Mouse (Mus musculus) cerebellum, adult 9-11 months (tissue): ENCODE measurements around the gene Aldh2.
"Not testable (repeated sequence)": the region's sequence is repeated elsewhere in the genome, so short reads cannot be mapped to it uniquely, and the experiment has no call there.

Source experiments
- DNase-seq: peaks from one replicate; pipeline ENCODE4 v3.0.0; 2022

Gene Aldh2

DNA sequence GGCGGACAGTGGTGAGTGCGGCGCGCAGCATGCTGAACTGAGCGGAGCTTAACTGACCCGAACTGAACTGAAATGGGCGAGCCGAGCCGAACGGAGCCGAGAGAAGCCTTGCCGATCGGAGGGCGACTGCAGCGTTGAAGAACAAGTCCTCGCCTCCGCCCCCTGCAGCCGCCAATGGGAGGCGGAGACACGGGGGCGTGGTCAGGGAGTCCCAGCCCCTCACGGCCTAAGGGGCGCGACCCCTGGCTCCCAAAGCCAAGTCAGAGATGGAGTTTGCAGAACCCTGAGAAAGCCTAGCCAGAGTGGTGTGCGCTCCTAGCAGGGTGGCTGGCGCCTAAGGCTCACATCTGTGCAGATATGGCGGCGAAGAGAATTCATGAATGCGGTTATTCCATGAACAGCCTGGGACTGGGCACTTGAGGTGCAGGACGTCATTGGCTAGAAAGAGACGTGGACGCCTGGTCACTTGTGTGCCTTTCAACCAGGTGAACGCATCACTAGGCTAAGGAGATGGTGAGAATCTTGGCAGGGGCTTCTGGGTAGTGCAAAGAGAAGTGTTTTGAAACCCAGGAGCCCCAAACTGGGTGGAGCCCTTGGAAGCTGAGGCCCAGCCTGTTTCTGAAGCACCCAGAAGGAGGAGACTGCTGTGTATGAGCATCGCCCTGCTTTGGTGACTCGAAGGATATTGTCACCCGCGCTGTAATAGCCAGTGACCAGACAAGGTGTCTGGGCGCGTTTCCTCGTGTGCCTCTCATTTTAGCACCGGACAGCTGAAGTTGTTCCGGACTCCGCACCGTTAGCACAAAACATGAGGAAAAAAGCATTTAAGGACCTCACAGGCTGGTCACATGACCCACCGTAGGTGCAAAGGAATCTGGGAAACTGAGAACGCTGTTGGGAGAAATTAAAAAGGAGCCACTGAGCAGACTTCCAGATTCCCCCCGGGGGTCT lies at the start of gene Aldh2:
TSS of gene Aldh2 (minus strand) at position 374 of the 951 bp plus-strand sequence.
- DNase-seq: peak; percentile 73

DNA sequence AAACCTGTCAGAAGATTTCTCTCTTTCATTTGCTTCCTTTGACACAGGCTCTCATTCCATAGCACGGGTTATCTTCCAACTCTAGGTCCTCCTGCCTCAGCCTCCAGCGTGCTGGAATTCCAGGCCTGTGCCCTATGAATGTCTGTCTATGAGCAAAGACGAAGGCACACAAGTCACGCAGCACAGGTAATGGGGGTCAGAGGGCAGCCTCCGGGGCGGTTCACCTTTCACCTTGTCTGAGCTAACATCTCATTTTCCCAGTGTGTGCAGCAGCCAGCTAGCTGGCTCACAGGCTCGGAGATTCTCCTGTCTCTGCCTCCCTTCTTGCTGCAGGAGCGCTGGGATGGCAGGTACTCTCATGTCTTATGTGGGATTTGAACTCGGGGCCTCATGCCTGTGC lies 46.0 kb upstream of the Aldh2 start:
- DNase-seq: no peak

DNA sequence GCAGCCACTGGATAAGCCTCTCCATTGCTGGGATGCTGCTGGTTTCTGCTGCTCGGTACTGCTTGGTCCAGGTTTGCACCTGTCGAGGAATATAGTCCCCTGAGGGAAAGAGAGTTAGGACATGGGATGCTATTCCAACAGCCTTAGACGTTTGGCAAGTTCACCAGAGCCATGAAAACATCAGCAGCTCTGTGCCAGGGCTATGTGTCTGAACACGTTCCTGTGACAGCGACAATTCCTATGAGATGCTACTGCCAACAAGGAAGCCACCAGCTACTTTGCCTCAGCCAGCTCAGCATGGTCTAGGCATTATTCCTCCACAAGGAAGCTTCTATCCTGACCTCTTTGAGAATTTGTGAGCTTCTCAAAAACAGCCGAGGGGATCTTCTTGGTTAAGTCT lies 43.7 kb upstream of the Aldh2 start:
- DNase-seq: no peak

DNA sequence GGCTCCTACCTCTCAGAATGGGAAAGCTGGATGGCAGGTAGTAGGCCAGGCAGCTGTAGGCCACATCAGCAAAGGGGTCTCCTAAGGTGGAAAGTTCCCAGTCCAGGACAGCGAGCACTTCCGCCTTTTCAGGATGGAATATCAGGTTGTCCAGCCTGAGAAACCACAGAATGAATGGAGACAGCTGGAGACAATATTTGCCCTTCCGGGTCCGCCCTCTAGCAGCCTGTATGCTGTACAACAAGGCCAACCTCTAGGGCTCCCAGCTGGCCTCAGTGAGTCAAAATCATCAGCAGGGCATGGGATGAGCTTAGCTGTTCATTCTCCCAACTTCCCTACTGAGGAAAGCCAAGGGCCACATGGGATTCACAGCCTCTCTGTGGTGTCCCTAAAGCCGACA lies 41.0 kb upstream of the Aldh2 start:
- no peak for DNase-seq

DNA sequence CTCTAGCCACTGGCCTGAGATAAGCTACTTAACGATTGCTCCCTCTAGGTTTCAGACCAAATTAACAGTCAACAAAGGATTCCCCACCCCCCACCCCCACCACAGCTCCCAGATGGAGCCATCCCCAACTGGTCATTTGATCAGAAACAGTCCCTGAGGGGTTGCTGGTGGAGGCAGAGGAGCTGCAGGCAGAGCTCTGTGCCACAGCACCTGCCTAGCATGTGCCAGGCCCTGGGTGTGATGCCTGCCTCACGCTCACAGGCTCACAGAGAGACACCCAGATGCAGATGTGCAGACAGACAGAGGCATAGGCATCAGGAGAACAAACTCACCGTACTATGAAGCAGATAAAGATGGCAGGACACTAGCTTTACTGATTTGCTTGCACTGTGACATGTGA lies 39.2 kb upstream of the Aldh2 start:
- DNase-seq: no peak

DNA sequence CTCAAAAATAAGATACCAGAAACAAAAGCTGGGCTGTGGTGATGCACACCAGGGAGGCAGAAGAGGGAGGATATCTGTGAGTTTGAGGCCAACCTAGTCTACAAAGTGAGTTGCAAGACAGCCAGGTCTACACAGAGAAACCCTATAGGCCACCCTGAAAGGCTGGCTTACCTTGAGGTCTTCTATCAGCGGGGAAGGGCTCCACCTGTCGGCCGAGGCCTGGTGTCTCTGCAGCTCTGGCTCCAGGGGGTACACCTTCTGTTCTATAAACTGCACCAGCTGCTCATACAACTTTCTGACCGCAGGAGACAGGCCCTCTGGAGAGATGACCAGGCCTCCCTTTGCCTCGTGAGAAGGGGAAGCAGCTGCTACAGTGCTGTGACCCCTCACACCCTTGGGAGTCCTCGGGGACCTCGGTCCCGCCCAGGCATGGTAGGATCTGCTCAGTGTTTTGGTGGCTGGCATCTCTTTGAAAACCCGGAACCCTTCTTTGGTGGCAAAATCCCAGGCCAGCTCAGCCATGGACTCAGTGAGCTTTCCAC lies 37.6 kb upstream of the Aldh2 start:
- DNase-seq: not testable (repeated sequence)

DNA sequence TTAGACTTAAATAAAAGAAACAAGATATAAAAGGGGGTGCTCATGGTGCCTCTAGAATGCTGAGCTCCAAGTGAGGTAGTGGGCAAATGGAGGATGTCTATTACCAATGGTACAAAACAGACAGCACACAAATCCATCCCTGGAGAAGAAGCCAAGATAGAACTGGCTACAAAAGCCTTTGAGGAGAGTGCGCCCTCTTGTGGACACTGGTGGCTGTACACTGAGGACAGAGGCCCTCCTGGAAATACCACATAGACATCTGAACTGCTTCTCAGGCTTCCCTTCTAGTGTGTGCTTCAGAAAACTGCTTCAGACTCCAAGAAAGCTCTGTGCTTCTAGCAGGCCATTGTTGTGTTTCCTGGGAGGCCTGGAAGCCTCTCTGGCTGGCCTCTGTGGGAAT lies 34.2 kb upstream of the Aldh2 start:
- DNase-seq: peak; percentile 59

DNA sequence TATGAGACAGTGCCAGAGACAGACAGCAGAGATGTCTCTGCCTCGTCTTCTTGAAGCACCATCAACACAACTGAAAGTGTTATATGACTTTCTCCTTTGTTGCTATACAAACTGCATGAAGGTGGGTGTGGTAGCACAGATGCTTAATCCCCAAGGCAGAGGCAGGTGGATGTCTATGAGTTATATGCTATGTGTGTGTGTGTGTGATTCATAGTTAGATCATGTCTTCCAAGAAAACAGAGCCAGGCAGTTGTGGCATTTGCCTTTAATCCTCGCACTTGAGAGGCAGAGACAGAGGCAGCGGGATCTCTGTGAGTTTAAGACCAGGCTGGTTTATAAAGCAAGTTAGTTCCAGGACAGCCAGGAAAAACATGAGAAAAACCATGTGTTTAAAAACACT lies 29.6 kb upstream of the Aldh2 start:
- no peak for DNase-seq

DNA sequence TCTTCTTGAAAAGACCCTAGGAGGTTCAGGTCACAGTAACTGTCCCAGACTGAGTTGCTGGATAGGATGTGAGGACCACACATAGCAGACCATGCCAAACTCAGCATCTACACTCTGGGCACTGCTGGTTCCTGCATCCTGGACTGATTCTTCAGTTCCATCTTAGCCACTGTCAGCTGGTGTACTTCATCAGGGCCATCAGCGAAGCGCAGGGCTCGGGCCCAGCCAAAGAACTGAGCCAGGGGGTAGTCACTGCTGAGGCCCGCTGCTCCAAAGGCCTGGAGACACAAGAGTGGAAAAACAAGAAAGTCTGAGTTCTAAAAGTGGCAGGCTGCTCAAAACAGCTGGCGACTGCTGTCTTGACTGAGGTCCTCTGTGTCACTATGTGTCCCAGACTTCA lies 27.5 kb upstream of the Aldh2 start:
- DNase-seq: no peak

DNA sequence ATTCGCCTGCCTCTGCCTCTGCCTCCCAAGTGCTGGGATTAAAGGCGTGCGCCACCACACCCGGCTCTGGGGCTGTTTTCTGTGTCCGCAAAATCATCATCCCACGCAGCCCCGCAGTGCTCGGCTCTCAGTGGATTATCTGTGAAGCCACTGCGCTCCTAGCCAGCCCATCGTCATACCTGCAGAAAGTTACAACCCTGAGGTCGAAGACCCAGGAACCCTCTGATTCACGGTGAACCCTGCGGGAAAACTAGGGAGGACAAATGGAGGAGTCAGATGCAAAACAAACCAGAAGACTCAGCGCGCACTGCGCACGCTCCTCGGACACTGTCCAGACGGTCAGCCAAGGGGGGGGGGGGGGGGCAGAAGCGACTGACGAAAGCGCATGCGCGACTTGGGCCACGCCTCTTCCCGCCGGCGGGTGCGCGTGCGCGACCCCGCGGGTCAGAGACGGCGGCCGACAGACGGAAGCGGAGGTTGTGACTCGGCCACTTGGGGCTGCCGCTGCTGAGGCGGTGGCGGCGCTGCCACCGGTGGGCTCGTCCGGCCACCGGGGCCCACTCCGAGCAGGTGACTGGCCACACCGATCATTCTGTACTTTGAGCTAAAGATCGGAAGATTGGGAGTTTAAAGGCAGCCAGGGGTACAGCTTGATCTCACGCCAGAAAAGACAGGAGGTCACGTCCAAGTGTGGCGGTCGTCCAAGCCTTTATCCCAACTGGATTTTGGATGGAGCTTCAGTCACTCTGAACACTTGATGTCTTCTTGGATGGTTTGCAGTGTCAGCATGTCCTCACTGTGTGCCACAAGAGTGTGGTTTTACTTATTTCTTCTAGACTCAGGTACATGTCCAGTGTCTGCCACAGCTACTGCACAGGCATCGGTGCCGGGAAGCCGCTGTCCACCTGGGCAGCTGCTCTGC lies 25.2 kb upstream of the Aldh2 start, which contains the start of gene Acad12:
TSS of gene Acad12 (minus strand) at position 347 of the 922 bp plus-strand sequence.
- peak; percentile 89 for DNase-seq

DNA sequence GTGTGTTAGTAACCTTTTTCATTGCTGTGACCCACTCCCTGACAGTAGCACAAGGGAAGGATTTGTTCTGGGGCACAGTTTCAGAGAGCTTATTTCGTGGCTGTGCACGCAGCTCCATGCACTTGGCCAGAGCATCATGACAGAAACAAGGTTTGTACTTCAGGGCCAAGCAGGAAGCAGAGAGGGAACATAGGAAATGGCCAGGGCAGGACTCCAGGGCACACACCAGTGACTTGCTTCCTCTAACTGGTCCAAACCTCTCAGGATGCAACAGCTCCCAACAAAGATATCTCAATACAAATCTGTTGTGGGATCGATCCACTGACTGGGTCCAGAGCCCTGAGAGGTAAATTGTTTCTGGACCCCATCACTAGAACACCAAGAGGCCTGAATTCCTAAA lies 21.3 kb upstream of the Aldh2 start:
- DNase-seq: not testable (repeated sequence)

DNA sequence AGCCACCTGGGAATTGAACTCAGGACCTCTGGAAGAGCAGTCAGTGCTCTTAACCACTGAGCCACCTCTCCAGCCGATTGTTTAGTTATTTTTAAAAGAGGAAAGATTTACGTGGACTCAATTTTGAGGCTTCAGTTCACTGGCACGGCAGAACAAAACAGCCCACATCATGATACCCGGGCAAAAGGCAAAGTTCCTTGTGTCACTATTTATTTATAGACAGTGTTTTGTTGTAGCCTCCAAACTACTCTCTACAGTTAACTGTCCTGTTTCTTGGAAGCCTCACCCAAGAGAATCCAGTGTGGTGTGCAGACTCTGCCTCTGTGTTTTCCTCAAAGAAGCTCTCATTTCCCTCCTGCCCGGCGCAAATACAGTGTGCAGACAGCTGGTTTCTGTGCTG lies 18.4 kb upstream of the Aldh2 start:
- no peak for DNase-seq

DNA sequence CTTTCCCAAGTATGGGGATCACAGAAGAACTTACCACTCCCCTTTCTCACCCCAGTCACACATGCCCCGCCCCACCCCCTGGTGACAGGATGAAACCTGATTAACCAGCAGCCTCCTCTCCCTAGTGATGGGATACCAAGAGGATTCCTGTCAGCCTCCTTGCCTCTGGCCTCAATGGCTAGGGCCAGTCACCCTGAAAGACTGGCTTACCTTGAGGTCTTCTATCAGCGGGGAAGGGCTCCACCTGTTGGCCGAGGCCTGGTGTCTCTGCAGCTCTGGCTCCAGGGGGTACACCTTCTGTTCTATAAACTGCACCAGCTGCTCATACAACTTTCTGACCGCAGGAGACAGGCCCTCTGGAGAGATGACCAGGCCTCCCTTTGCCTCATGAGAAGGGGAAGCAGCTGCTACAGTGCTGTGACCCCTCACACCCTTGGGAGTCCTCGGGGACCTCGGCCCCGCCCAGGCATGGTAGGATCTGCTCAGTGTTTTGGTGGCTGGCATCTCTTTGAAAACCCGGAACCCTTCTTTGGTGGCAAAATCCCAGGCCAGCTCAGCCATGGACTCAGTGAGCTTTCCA lies 16.0 kb upstream of the Aldh2 start:
- DNase-seq: not testable (repeated sequence)

DNA sequence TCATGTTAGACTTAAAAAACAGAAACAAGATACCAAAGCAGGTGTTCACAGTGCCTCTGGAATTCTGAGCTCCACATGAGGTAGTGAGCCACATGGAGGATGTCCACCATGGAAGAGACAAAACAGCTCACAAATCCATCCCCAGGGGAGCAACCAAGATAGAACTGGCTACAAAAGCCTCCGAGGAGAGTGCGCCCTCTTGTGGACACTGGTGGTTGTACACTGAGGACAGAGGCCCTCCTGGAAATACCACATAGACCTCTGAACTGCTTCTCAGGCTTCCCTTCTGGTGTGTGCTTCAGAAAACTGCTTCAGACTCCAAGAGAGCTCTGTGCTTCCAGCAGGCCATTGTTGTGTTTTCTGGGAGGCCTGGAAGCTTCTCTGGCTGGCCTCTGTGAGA lies 12.5 kb upstream of the Aldh2 start:
- DNase-seq: peak; percentile 57

DNA sequence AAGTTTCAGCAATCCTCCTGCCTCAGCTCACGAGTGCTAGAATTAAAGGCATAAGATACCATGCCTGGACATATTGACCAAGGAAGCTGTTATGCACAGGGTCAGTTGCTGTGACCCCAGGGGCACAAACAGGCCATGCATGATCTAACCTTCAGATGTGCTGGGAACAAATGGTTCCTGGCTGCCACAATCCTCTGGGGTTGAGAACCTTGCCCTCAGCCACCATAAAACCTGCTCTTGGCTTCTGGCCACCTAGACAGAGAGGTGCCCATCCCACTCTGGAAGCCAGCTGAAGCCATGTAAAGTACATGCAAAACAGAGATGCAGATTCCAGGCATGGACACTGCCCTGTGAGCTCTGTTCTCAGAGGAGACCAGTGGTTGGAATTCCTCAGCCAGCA lies 10.2 kb upstream of the Aldh2 start:
- not testable (repeated sequence) for DNase-seq

DNA sequence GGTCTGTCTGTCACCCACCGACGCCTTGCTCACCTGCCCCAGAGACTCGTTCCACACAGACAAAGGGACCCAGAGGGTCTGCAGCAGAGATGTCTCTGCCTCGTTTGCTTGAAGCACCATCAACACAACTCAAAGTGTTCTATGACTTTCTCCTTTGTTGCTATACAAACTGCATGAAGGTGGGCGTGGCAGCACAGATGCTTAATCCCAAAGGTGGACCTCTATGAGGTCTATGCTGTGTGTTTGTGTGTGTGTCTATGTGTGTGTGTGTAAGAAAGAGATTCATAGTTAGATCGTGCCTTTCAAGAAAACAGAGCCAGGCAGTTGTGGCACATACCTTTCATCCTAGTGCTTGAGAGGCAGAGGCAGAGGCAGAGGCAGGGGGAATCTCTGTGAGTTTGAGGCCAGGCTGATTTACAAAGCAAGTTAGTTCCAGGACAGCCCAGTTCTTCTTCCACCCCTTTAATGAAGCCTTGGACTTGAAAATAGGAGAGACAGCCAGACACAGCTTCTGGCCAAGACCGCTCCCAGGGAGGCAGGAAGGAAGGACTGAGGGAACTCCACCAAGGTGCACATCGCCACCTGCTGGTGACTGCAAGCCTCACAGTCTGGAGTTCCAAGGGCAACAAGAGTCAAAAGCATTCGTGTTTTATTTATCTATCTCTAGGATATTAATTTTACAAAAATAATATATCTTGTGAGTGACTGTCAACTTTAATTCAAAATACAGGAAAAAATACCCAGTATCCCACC lies 8.1 kb upstream of the Aldh2 start:
- DNase-seq: peak; percentile 83

DNA sequence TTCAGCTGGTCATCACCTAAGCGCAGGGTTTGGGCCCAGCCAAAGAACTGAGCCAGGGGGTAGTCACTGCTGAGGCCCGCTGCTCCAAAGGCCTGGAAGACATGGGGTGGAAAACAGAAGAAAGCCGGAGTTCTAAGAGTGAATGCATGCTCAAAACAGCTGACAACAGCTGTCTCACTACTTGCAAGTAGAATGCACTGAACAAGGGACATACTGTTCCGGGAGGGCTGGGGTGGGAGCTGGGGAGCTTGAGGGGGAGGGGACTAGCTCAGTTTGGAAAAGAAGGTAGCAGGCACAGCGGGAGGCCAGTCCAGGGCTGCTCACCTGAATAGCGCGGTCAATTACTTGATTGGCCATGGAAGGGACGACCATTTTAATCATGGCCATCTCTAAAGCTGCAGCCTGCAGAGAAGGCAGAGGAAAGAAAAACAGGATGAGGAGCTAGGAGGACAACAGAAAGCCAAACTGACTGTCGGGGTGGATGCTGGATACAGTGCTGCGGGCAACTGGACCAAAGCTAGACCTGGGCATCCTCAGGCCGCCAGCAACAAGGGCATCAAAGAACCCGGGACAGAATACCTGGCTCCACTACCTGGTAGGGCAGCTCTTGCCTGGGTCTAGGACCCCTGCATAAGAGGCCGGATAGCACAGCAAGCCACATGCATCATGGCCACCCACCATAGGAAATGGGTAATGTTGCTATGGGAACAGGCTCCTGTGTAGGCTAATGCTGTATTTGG lies 5.4 kb upstream of the Aldh2 start:
- no peak for DNase-seq

DNA sequence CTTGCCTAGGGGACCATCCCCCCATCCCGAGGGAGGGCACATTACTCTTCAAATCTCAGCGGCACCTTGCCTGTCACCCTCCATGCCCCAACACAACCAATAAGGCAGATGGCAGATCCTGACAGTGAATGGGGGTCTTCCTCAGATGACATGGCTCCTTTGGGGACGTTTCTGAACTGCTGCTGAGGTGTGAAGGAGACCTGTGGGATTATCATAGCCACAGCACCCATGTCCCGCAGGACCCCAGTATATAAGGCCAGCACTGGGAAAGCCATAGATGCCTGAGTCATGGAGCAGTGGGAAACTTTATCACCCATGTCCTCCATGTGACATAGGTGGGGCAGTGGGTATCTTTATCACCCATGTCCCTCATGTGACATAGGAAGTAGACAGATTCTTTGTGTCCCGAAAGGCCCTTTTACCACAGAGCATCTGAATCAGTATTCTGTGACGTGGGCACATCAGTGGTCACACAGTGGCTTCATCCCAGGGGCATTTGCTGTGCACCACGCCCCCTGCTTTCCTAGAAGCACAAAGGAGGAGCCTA lies 4.4 kb upstream of the Aldh2 start:
- no peak for DNase-seq

DNA sequence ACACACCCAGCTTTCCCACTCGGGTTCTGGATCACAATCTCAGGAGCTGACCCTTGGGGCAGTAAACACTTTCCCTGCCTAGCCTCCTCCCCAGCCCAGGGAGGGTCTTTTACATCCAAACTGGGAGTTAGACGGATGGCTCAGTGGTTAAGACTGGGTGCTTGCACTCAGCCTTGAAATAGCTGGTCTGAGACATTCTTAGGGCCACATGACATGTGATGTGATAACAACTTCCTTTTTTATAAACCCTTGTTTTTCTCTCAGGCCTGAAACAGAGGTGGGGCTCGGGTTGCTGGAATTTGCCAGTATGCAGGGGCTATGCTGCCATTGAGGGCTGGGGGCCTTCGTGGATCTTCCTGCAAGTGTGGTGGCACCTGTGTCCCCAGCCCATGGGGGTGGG lies 3.7 kb upstream of the Aldh2 start:
- no peak for DNase-seq

DNA sequence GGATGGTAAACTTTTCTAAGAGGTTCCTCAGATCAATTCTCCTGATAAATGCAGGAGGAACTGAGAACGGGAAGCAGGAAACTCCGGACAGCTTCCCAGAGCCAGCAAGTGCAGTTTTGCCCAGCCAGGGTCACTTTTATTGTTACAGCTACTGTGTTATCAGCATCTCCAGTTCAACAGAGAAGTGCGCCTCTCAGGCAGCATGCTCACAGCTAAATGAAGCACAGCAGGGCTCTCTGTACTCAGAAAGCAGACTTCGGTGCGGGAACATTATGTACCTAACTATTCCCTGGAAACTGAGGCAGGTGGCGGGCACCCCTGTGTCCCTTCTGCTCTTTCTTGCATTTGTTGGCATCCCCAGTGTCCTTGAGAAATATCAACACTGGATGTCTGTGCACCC lies 2.6 kb upstream of the Aldh2 start:
- DNase-seq: no peak

DNA sequence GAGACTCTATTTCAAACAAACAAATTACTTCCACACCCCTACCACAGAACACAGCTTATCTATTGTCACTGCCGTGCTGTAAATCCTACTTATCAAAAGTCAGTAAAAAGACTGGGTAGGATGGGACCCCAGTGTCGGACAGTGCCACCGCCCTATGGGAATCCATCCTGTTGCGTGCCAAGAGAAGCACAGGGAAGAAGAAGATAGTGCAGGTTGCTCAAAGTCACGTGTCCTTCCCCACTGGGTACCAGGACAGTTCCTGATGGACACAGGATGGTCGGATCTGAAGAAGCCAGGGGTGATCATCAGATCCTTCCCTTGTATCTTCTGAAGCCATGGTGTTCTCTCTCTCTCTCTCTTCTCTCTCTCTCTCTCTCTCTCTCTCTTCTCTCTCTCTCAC lies 2.1 kb upstream of the Aldh2 start:
- DNase-seq: no peak
